Mouse (Mus musculus): ENCODE measurements at regions not wholly inside any gene's neighbourhood (a gene's known extent, or its start where the extent isn't known, plus 50 kb on each side); places are given as distances from the start of the nearest gene placed in this dataset.

DNA sequence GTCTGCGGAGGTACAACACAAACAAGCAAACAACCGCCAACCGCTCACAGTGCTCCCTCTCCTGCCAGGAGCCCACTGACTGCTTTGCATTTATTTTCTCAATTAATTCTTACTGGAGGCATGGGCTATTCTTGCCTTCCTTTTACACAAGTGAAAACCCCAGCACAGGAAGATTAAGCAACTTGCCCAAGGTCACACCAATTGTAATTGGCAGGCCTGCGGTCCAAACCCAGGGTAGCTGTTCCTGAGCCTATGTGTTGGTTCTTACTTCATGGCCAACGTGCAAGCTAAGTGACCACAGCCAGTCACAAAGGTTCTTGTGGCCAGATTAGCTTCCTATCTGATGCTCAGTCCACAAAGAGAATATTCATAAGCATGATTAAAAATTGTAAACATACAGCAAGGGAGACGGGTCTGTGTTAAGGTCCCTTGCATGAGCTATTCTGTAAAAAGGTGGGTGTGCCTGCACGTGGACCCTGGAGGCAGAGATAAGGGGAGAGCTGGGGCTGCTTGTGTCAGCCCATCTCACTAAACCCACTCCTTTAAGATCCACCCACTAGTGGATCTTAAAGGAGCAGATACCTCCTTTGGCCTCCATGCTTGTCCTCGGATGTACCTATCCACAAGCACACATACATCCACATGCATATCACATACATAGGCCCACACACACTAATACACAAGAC lies 190.2 kb upstream of the Jade1 start:
- Histone ChIP-seq H3K4me3 (no peak overlapping the region), H3K36me3 (ENCODE audit: control insufficient read depth, insufficient read depth, low read length) (peaks cover 4% of the 10 kb centered on the region; the same call in 1 of the 2 replicates), H3K4me1 (ENCODE audit: control insufficient read depth, insufficient read depth, low read length) (peaks cover 10% of the 10 kb centered on the region), H3K79me2 (replicated peaks; ENCODE audit: control insufficient read depth, insufficient read depth, low read length) (no peaks in the 10 kb centered on the region), H3K9ac (ENCODE audit: low read depth, low read length) (no peak overlapping the region), H3K27ac (peak overlapping the region; percentile 78), H3K27me3 (ENCODE audit: control insufficient read depth, insufficient read depth, low read length) (no peaks in the 10 kb centered on the region)
- DNase-seq = no peak
- TF ChIP-seq EP300 (IDR thresholded peaks at IDR 0.05; ENCODE audit: insufficient read depth, low read depth, low read length) (no peak), POLR2A (IDR thresholded peaks at IDR 0.05; ENCODE audit: insufficient read depth, low read depth, low read length) (no peak), CTCF (IDR thresholded peaks at IDR 0.05) (no peak)
- 63% methylated on average over 8 of the region's 8 CpGs for WGBS
- intact Hi-C loops (cut with DNase I) = loop anchor here (5.0 kb wide), 4 partner anchors 42 to 197 kb away; no protein-coding TSS in a partner anchor

DNA sequence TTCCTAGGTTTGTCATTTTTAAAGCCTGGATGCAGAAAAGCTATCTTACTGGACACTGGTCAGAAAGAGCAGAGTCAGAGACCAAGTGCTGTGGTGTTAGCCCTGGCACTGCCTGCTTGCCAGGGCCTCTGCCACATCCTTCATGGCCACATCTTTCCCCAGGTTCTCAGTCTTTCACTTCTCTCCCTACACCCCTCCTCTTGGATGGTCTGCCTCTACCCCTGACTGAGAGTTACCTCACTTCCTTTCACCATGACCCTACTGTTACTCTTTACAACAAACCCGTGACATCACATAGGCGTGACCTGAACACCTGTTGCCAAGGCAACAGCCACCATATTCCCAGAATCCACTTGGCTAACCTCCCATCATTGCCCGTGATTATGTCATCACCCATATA lies 191.6 kb upstream of the Jade1 start:
- Histone ChIP-seq H3K9ac (ENCODE audit: low read depth, low read length) (no peak overlapping the region), H3K27ac (no peak overlapping the region), H3K79me2 (replicated peaks; ENCODE audit: control insufficient read depth, insufficient read depth, low read length) (no peaks in the 10 kb centered on the region), H3K4me1 (ENCODE audit: control insufficient read depth, insufficient read depth, low read length) (peaks cover 16% of the 10 kb centered on the region), H3K27me3 (ENCODE audit: control insufficient read depth, insufficient read depth, low read length) (no peaks in the 10 kb centered on the region), H3K36me3 (ENCODE audit: control insufficient read depth, insufficient read depth, low read length) (peaks cover 4% of the 10 kb centered on the region; the same call in 1 of the 2 replicates), H3K4me3 (no peak overlapping the region)
- DNase-seq = no peak
- intact Hi-C loops (cut with DNase I) = no loop called here
- no peak for TF ChIP-seq POLR2A (IDR thresholded peaks at IDR 0.05; ENCODE audit: insufficient read depth, low read depth, low read length)
- no peak for TF ChIP-seq EP300 (IDR thresholded peaks at IDR 0.05; ENCODE audit: insufficient read depth, low read depth, low read length)
- no peak for TF ChIP-seq CTCF (IDR thresholded peaks at IDR 0.05)
- WGBS = 85% methylated on average over 3 of the region's 3 CpGs

DNA sequence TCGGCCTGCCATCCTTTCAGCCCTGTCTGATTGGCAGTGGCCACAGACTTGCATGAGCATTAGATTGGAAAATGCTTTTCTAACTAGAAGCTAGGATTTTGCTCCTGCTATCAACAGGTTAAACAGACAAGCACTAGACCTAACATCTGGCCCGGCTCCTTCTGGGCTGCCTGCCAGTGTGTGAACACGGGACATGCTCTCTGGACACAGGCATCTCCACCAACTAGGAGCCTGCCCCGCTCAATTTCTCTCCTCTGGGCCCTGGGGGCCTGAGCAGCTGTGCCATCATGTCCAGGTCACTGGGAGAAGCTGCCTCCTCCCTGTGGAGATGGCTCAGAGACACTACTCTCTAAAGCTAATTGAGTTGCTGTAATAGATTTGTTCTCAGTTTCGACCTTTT lies 195.3 kb upstream of the Jade1 start:
- DNase-seq = peak; percentile 72 to 74
- H3K27me3 ChIP-seq (ENCODE audit: control insufficient read depth, insufficient read depth, low read length) = no peaks in the 10 kb centered on the region
- 29% methylated on average over 5 of the region's 5 CpGs for WGBS
- no peak overlapping the region for H3K4me3 ChIP-seq
- peaks cover 8% of the 10 kb centered on the region for H3K4me1 ChIP-seq (ENCODE audit: control insufficient read depth, insufficient read depth, low read length)
- H3K79me2 ChIP-seq (replicated peaks; ENCODE audit: control insufficient read depth, insufficient read depth, low read length) = no peaks in the 10 kb centered on the region
- no peak for TF ChIP-seq EP300 (IDR thresholded peaks at IDR 0.05; ENCODE audit: insufficient read depth, low read depth, low read length)
- no peak for TF ChIP-seq POLR2A (IDR thresholded peaks at IDR 0.05; ENCODE audit: insufficient read depth, low read depth, low read length)
- no peak for TF ChIP-seq CTCF (IDR thresholded peaks at IDR 0.05)
- H3K9ac ChIP-seq (ENCODE audit: low read depth, low read length) = no peak overlapping the region
- no peaks in the 10 kb centered on the region for H3K36me3 ChIP-seq (ENCODE audit: control insufficient read depth, insufficient read depth, low read length)
- intact Hi-C loops (cut with DNase I) = no loop called here
- H3K27ac ChIP-seq = no peak overlapping the region; the same call in 1 of the 2 replicates

DNA sequence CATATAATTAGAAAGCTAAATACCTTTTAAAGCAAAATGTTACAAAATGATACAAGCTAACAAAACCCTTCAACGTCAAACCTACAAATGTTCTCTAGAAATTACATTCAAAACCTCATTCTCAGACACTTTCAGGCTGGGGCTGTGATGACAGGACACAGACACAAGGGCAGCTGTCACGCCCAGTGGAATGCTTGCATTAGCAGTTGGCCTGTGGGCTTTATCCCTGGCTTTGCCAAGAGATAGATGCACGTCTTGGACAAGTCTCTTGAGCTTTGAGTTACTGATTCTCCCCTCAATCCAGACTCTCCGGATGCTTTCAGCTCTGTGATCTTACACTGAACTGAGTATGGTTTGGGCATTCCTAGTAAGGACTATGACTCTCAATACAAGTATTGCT lies 196.1 kb upstream of the Jade1 start:
- H3K27ac ChIP-seq = no peak overlapping the region
- H3K27me3 ChIP-seq (ENCODE audit: control insufficient read depth, insufficient read depth, low read length) = no peaks in the 10 kb centered on the region
- H3K79me2 ChIP-seq (replicated peaks; ENCODE audit: control insufficient read depth, insufficient read depth, low read length) = no peaks in the 10 kb centered on the region
- no peak for DNase-seq
- H3K4me1 ChIP-seq (ENCODE audit: control insufficient read depth, insufficient read depth, low read length) = peaks cover 6% of the 10 kb centered on the region
- intact Hi-C loops (cut with DNase I) = no loop called here
- H3K4me3 ChIP-seq = no peak overlapping the region
- H3K36me3 ChIP-seq (ENCODE audit: control insufficient read depth, insufficient read depth, low read length) = no peaks in the 10 kb centered on the region
- H3K9ac ChIP-seq (ENCODE audit: low read depth, low read length) = no peak overlapping the region
- 57% methylated on average over 4 of the region's 4 CpGs for WGBS
- TF ChIP-seq POLR2A (IDR thresholded peaks at IDR 0.05; ENCODE audit: insufficient read depth, low read depth, low read length) (no peak), EP300 (IDR thresholded peaks at IDR 0.05; ENCODE audit: insufficient read depth, low read depth, low read length) (no peak), CTCF (IDR thresholded peaks at IDR 0.05) (no peak)

DNA sequence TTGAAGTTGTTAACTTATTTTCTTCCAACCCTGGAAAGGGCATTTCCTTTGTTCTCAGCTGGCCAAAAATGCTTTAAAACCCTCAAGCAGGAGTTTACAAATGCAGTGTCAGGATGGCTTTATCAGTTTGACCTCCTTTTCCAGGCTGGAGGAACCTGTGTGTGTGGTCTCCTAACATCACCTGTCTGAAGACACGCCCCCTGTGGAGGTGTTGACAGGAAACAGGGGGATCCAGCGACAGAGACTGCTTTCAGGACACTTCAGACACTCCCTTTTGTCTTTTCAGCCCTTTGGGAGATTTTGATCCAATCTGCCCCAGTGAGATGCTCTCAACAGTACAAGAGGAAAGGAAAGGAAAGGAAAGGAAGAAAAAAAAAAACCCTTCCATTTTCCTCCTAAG lies 202.5 kb upstream of the Jade1 start:
- Histone ChIP-seq H3K27me3 (ENCODE audit: control insufficient read depth, insufficient read depth, low read length) (no peaks in the 10 kb centered on the region), H3K9ac (ENCODE audit: low read depth, low read length) (no peak overlapping the region), H3K27ac (no peak overlapping the region), H3K36me3 (ENCODE audit: control insufficient read depth, insufficient read depth, low read length) (no peaks in the 10 kb centered on the region), H3K4me3 (no peak overlapping the region), H3K4me1 (ENCODE audit: control insufficient read depth, insufficient read depth, low read length) (peaks cover 1% of the 10 kb centered on the region; the same call in 1 of the 2 replicates), H3K79me2 (replicated peaks; ENCODE audit: control insufficient read depth, insufficient read depth, low read length) (no peaks in the 10 kb centered on the region)
- WGBS = 39% methylated on average over 2 of the region's 2 CpGs
- intact Hi-C loops (cut with DNase I) = no loop called here
- DNase-seq = peak in 1 of 2 experiments; percentile 14
- TF ChIP-seq EP300 (IDR thresholded peaks at IDR 0.05; ENCODE audit: insufficient read depth, low read depth, low read length) = no peak
- no peak for TF ChIP-seq CTCF (IDR thresholded peaks at IDR 0.05)
- TF ChIP-seq POLR2A (IDR thresholded peaks at IDR 0.05; ENCODE audit: insufficient read depth, low read depth, low read length) = no peak

DNA sequence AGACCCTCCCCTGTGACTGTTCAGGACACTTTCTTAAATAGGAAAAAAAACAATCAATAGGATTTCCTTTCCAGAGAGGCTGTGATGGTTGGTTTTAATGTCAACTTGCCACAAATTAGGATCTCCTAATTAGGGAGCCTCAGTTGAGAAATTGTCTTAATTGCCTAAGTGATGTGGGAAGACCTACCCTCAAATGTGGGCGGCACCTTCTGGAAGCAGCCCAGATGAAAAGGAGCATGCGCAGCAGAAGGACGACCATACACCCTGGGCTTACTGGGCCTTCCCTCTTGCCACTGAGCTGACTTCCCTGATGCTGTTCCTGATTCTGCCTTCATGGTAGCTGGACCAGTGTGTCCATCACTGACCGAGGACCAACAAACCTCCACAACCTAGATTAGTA lies 203.7 kb upstream of the Jade1 start:
- Histone ChIP-seq H3K79me2 (replicated peaks; ENCODE audit: control insufficient read depth, insufficient read depth, low read length) (no peaks in the 10 kb centered on the region), H3K27ac (no peak overlapping the region), H3K27me3 (ENCODE audit: control insufficient read depth, insufficient read depth, low read length) (no peaks in the 10 kb centered on the region), H3K9ac (ENCODE audit: low read depth, low read length) (no peak overlapping the region), H3K4me3 (no peak overlapping the region), H3K36me3 (ENCODE audit: control insufficient read depth, insufficient read depth, low read length) (no peaks in the 10 kb centered on the region), H3K4me1 (ENCODE audit: control insufficient read depth, insufficient read depth, low read length) (peaks cover 1% of the 10 kb centered on the region; the same call in 1 of the 2 replicates)
- WGBS = 90% methylated on average over 4 of the region's 4 CpGs
- no peak for DNase-seq
- TF ChIP-seq POLR2A (IDR thresholded peaks at IDR 0.05; ENCODE audit: insufficient read depth, low read depth, low read length) = no peak
- no peak for TF ChIP-seq CTCF (IDR thresholded peaks at IDR 0.05)
- no peak for TF ChIP-seq EP300 (IDR thresholded peaks at IDR 0.05; ENCODE audit: insufficient read depth, low read depth, low read length)
- intact Hi-C loops (cut with DNase I) = no loop called here

Measured in heart, adult 2 months (tissue).